Mouse (Mus musculus): Measurements from ENCODE around the gene 1700125H20Rik.
"Not testable (repeated sequence)": the region's sequence is repeated elsewhere in the genome, so short reads cannot be mapped to it uniquely, and the experiment has no call there.

Gene 1700125H20Rik

GRCm38 (mm10) chr11:85170058-85170740, at the start of gene 1700125H20Rik:
1700125H20Rik (plus strand) TSS chr11:85170404.
- peak; percentile 84 for DNase-seq (ENCODE audit: low read depth, low spot score)

DNA sequence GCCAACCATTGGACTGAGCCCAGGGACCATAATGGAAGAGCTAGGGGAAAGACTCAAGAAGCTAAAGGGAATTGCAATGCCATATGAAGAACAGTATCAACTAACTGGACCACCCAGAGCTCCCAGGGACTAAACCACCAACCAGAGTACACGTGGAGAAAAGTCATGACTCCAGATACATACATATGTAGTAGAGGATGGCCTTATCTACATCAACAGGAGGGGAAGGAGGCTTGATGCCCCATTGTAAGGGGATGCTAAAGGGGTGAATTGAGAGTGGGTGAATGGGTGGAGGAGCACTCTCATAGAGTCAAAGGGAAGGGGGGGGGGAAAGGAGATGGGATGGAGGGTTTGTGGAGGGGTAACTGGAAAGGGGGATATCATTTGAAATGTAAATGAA, 48.1 kb upstream of the 1700125H20Rik start:
- no peak for DNase-seq (ENCODE audit: low read depth, low spot score)

DNA sequence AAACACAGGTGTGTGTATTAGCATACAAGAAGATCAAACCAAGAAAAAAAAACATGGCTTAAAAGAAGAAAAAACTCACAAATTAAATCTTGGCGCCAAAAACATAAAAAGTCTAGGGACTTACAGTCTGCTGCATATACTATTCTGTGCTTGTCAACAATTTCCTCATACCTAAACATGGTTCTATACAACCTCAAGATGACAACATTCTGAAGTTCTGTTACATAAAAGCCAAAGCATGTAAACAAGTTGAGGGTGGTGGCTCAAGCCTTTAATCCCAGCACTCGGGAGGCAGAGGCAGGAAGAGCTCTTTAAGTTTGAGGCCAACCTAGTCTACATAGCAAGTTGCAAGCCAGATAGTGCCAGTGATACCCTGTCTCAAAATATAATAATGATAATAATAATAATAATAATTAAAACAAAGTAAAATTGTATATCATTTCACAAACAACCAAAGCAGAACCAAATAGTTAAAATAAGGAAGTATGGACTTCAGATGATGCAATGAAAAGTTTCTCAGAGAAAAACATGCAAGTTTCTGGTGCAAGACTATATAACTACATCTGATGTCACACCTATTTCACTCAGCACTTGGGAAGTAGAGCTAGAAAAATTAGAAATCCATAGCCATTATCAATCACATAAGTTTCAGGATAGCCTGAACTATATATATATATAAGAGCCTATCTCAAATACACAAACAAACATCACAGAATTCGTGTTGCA, 46.8 kb upstream of the 1700125H20Rik start:
- no peak for DNase-seq (ENCODE audit: low read depth, low spot score)

DNA sequence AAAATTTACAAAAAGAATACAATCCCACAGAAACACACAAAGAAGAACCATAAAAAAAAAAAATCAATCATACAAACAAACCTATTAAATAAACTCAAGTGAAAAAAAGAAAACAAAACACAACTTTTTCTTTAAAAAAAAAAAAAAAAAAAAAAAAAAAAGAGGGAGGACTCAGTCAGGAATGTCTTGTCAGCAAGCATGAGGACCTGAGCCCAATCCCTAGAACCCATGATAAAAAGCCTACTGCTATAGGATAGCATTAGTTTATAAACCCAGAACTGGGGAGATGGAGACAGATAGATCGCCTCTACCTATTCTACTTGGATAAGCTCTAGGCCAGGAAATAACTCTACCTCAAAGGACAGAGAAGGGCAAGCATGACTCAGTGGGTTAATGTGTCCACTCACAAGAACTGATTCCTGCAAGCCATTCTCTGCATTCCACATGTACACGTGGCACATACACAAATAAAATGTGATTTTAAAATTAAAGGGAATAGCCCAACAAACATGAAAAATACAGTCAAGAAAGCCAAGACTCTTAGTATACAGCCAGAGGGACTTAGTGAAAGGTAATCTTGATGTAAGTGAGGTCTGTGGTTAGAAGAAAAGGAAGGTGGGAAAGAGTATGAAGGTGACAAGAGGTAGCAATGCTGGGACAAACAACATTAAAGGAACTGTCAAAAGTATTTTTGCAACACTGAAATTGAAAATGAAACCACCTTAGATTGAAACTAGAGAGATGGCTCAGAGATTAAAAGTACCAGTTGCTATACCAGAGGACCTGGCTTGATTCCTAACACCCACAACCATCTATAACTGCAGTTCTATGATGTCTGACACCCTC, 43.7 kb upstream of the 1700125H20Rik start:
- no peak for DNase-seq (ENCODE audit: low read depth, low spot score)

DNA sequence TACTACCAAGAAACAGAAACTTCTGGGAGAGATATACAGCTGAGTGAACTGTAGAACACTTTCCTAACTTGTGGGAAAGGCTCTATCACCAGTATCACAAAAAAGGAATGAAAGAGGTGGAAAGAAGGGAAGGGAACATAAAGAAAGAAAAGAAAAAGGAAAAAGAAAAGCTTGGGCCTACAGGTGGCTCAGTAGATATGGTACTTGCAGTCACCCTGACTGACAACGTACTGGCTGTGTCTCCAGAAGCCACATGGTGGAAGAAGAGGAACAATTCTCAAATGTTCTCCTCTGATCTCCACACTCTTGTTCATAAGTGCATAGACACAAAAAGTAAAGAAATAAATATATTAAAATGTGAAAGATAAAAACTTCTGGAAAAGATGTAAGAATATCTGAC, 41.3 kb upstream of the 1700125H20Rik start:
- no peak for DNase-seq (ENCODE audit: low read depth, low spot score)

DNA sequence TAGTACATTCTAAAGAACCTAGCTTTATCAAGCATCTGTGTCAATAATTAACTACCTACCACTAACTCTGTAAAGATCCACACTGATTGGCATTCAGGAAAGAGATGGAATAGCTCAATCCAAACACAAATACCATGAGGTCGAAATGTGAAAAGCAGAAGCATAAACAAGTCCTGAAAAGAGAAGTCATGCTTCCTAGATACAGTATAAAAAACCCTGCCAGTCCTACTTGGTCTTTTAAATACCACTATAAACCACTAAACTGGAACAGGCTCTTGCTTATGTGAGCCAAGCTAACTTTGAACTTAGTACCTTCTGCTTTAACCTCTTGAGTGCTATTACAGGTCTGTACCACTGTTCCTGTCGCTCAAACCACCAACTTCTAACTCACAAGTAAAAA, 38.7 kb upstream of the 1700125H20Rik start:
- no peak for DNase-seq (ENCODE audit: low read depth, low spot score)

DNA sequence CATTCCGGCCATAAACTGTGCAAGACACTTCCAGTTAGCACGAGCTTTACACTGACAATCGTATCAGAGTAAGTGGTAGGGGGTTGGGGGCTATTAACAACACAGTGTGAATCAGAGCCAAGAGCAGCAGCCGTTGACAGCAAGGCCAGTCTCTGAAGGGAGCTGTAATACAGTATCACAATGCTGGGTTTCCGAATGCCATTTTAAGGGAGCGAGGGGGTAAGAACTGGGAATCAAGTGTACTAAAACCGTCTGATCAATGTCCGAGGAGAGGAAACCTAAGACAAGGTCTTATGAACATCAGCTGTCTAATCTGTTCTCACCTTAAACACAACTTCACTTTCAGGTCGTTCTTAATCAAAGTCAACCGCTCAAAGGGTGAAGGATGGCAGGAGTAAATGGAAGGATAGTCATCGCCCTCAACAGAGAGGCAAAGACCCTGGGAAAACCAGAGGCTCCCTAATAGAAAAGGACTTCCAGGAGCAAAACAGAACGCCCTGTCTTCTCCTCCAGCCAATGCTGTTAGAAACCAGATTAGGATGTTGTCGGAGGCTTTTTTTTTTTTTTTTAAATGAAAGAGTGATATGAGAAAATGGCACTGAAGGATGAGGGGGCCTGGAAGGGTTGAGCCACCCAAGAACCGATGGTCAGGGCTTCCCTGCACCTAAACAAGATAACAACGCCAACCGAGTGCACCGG, 31.3 kb upstream of the 1700125H20Rik start:
- no peak for DNase-seq (ENCODE audit: low read depth, low spot score)

DNA sequence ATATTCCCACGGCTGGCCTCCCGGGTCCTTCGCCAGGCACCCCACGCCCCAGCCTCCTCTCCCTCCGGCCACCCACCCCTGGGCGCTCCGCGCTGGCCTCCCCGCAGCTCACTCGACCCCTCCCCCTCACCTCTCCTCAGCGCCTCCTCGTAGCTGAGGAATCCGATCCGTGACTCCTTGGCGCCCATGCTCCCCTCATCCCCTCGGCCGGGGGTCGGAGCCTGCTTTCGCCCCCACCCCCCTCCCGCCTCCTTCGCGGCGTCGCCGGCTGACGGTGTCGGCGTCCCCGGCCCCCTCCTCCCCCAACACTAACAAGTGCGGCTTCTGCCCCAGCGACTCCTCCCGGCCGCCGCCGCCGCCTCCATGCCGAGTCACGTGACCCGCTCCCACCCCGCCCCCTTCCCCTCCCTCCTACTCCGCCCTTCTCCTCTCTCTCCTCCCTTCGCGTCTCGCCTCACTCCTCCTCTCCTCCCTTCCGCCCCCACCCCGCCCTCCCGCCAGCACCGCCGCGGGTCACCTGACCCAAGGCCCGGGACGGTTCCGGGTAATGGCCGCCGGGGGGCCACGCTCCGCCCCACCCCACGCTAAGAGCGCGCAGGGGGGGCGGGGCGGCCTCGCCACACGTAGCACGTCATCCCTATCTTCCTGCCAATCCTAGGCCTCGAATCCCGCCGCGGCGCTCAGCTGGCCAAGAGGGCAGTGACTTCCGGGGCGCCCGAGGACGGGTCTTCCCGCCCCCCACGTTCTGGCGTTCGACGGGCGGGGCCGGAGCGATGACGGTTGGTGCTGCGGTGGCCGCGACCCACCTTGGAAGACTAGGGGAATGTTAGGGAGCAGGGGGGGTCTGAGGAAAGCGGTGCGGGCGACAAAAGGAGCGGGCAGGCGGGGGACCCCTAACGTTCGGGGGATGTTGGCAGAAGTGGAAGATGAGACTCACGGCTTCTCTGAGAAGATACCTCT, 30.3 kb upstream of the 1700125H20Rik start, which contains the start of gene Usp32:
TSS of gene Usp32 (minus strand) at position 581 of the 960 bp plus-strand sequence.
- DNase-seq (ENCODE audit: low read depth, low spot score): peak; percentile 98

- DNase-seq (ENCODE audit: low read depth, low spot score): no peak
These were observed 17.8 kb upstream of the 1700125H20Rik start for GRCm38 (mm10) chr11:85152256-85152930.

DNA sequence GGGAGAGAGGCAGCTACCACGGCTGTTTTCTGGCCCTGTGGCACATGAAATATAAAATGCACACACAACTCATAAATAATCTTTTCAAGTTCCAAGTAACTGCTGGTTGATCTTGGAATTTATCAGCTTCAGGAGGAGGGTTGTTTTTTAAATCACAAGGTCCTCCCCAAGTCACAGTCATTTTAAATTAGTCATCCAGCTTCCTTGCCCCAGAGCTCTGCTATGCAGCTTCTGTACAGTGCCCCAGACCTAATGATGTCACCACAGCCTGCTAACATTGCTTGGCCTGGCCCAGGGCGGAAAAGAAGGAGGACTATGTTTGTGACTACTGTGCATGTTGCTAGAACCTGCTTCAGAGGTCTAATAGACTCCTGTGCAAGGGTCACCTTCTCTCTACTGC, 12.9 kb upstream of the 1700125H20Rik start:
- no peak for DNase-seq (ENCODE audit: low read depth, low spot score)

DNA sequence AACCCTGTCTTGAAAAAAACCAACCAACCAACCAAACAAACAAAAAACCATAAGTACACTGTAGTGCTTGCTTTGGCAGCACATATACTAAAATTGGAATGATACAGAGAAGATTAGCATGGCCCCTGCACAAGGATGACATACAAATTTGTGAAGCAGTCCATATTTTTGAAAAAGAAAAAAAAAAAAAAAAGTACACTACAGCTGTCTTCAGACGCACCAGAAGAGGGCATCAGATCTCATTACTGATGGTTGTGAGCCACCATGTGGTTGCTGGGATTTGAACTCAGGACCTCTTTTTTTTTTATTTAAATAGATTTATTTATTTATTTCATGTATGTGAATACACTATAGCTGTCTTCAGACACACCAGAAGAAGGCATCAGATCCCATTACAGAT, 7.2 kb upstream of the 1700125H20Rik start:
- not testable (repeated sequence) for DNase-seq (ENCODE audit: low read depth, low spot score)

- DNase-seq (ENCODE audit: low read depth, low spot score): no peak
These were observed 5.8 kb upstream of the 1700125H20Rik start for GRCm38 (mm10) chr11:85164371-85164770.

DNA sequence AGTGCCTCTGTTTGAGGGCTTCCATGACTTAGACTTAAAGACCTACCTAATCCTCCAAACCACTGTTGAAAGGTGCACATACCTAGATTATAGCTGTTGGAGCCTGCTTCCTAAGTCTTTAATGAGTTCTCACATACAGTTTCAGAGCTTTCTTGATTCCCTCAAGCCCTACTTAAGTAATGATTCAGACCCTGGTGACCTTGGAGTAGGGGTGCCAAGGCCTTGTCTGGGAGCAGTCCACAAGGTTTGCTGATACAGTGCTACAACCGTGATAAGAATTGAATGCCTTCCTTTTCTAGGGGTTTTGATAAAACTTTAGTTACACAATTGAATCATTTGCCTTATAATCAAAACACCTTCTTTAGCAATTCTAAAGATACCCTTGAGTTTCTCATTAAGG, 2.7 kb upstream of the 1700125H20Rik start:
- no peak for DNase-seq (ENCODE audit: low read depth, low spot score)

- no peak for DNase-seq (ENCODE audit: low read depth, low spot score)
These were observed 629 bp downstream of the 1700125H20Rik start for GRCm38 (mm10) chr11:85170833-85171232.

DNA sequence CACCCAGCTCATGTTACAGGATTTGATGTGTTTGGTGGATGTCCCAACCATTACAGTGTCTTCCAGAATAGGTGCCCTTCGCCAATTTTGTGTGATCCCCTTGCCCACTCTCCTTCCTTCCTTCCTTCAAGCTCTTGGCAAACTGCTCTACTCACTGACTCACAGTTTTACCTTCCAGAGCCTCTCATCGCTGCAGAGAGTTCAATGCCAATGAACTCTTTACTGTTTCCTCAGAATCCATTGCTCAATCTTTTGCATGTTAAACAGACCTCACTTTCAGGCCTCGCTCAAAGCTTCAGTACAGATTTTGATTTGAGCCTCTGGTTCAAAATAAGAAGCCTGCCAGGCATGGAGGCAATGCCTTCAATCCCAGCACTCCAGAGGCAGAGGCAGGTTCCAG, 5.7 kb downstream of the 1700125H20Rik start:
- no peak for DNase-seq (ENCODE audit: low read depth, low spot score)

DNA sequence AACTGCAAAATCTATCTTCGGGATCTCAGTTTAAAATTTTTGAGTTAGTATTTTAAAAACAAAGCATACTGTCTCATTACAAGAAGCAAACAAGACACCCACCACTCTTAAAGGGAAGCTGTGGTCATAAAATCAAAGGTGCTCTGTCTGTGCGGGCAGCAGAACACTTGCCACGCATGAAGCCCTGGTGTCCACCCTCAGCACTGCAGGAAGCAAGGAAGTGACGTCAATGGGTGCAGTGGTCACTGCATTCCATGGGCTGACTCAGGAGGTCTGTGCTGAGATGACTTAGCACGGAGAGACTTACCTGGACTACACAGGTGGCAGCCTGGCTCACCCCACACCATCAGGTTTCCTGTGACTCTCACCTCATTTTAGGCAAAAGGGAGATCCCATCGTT, 7.6 kb downstream of the 1700125H20Rik start:
- no peak for DNase-seq (ENCODE audit: low read depth, low spot score)

DNA sequence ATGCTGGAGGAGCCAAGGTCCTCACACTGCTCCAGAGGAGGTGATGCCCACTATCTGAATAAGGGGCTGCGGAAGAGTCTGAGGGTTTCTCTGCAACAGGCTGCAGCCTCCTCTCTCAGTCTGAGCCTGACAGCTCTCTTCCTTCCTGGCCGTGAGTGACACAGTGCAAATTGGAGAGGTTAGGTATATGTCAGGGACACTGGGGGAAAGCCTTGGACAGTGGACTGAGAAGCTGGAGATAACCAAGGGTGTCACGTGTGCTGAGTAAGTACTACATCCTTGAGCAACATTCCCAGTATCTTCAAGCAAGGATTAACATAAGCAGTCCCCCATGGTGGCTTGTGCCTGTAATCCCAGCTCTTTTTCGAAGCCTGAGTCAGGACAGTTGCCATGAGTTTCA, 8.2 kb downstream of the 1700125H20Rik start:
- no peak for DNase-seq (ENCODE audit: low read depth, low spot score)

GRCm38 (mm10) chr11:85182617-85183283, 12.5 kb downstream of the 1700125H20Rik start:
- DNase-seq (ENCODE audit: low read depth, low spot score): peak; percentile 46

DNA sequence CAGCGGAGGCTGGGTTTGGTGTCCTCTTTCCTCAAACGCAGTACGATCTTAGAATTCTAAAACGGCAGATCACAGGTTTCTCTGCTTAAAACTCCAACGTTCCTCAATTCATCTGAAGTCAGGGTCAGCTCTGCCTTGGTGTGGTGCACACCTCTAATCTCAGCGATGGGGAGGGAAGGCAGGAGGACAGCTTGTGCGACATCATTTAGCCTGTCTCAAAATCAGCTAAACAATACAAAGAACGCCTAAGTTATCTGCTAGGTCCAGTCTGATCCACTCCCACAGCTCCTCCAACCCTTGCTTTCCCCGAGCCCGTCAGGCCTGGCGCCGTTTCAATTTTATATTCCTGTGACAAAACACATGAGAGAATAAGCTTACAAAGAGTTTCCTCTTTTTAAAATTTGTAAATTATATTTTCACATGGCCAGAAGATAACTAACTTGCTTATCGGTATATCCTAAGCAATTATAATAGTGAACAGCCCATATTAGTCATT, 13.1 kb downstream of the 1700125H20Rik start:
- DNase-seq (ENCODE audit: low read depth, low spot score): no peak

Measured in c-Kit-negative CD71-positive TER-119-positive erythroid progenitor cells, embryonic 14.5 days (primary cell).